Mouse (Mus musculus) cerebellum, adult 9-10 months (tissue): ENCODE results near the gene Zc3h7a.

Experiments
- DNase-seq: peaks from one replicate; pipeline ENCODE4 v3.0.0; 2022

Gene Zc3h7a

GRCm38 (mm10) chr16:11134348-11135344 lies 41.5 kb downstream of the Zc3h7a start, which contains the start of gene Txndc11:
TSS of gene Txndc11 (minus strand) at chr16:11134650.
- DNase-seq = peak; percentile 99

- DNase-seq = peak; percentile 62
These were observed 42.5 kb downstream of the Zc3h7a start for GRCm38 (mm10) chr16:11133476-11134347.

DNA sequence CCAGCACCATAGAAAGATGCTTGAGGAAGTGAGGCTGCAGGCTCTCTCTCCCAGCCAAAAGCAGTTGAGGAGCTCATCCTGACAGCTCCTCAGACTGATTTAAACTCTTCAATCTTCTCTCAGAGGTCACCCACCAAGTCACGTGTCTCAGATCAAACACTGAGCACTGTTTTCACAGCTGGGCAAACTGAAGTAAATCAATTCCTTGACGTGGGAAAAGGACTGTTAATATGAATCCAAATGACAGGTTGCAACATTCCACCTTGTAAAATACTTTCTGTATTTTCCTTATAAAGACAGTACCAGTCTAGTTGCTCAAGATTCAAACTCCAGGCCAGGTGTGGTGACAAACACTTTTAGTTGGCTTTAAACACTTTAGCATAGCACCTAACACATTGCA lies 43.4 kb downstream of the Zc3h7a start:
- DNase-seq = no peak

DNA sequence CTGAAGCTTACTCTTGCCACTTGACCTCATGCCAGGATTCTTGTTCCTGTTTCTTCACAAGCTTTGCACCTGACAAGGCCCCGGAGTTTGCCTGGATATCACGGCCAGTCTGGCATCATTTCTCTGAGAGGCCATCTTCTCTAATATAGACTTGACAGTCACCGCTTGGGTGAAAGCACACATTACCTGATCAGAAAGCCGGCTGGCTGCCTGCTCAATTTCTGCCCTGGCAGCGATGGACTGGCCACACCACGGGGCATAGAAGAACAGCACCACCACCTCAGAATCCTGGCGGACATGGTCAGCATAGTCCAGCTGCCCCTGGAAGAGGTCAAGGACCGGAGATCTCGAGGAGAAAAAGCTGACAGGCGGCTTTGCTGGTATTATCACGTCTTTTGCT lies 47.9 kb downstream of the Zc3h7a start:
- DNase-seq = peak; percentile 78

- DNase-seq = peak; percentile 80
These were observed 50.8 kb downstream of the Zc3h7a start for GRCm38 (mm10) chr16:11125371-11125770.

DNA sequence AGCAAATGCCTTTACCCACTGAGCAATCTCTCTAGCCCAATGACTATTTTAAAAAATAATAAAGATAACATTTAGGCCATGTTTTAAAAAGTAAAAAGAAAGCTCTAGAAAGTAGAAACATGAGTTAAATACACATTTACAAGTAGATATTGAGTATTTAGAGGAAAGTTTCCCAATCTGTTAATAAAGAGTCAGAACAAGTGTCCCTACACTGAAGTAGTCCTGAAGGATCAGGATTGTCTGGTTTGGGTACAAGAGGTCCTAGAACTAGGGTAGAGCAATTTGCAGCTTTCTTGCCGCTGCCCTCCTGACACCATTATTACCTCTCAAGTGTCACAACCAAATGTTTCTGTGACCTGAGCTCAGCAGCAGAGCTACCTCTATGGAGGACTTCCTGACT lies 52.1 kb downstream of the Zc3h7a start:
- DNase-seq = no peak

- no peak for DNase-seq
These were observed 53.6 kb downstream of the Zc3h7a start for GRCm38 (mm10) chr16:11122625-11123024.

DNA sequence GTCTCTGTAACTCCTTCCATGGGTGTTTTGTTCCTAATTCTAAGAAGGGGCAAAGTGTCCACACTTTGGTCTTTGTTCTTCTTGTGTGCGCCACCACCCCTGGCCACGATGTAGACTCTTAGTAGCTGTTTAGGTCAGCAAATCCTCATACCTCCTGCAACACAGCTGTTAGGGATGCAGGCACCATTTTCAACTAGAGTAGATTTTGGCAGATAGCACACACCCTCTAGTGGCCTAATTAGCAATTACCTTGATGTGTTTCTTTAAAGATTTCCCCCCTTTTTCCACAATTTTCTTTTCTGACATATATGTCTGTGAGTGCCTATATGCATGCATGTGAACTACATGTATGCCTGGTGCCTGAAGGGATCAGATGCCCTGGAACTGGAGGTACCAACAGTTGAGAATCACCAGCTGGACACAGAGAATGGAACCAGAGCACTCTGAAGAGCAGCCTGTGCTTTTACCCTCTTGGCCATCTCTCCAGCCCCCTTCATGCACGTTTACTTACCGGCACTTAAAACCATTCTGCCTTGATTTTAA lies 66.9 kb downstream of the Zc3h7a start:
- DNase-seq = peak; percentile 59

GRCm38 (mm10) chr16:11104905-11105304 lies 71.3 kb downstream of the Zc3h7a start:
- DNase-seq = no peak

DNA sequence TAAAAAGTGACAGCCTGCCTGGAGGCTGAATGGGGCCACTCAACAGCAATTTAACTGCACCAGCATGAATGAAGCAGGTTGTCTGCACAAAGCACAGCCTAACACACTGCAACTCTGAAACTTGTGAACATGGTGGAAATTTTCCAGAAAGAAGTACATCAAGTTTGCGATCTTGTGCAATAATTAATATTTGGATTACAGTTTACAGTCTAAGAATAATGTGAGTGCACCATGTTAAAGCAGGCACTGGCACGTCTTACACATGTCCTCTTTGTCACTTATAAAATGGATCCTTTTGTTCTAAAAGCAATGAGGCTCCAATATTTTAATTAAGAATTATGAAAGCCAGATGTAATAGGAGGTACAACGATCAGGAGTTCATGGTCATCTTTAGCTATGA lies 78.9 kb downstream of the Zc3h7a start:
- no peak for DNase-seq

DNA sequence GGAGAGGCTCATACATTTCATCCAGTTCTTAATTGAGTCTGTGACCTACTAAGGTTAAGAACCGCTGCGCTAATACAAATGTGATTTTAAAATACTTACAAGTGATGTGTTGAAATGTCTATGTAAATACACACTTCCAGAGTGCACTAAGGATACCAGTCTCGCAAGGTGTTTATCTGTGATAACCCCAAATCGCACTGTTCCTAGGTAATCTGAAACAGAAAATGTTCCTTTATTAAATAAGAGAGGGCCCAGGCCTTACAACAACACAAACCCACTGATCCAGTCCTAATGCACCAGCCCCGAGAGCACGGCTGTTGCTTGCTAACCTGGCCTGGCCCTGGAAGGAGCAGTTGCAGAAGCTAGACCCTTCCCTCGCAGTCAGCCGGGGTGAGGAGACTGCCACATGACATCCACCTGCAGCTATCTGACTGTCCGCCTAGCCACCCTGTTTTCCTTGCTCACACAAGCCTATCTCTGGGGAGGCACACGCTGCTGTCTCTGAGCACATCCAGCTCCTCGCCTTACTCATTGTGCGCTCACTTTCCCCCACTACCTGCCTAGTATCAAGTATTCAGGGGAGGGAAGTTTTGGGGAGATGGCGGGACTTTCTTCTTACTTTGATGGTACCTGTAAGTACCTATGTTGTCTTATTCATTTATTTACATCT lies 82.3 kb downstream of the Zc3h7a start:
- no peak for DNase-seq

DNA sequence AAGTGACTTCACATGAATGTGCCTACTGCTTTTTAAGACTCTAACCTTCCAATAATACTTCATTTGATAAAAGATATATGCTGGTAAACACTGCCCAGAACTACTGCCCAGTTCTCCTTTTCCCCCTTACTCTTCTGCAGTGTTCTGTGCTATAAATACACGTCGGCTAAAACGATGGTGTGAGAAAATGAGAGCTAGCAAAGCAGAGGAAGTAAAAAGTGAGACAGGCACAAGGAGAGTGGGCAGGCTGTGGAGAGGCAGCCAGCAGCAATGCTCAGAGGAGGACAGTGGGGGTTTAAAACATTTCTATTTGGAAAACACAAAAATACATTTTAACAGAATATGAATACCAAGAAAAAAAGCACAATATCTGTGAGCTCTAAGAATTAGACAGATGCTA lies 83.7 kb downstream of the Zc3h7a start:
- no peak for DNase-seq

GRCm38 (mm10) chr16:11092061-11092460 lies 84.1 kb downstream of the Zc3h7a start:
- no peak for DNase-seq

DNA sequence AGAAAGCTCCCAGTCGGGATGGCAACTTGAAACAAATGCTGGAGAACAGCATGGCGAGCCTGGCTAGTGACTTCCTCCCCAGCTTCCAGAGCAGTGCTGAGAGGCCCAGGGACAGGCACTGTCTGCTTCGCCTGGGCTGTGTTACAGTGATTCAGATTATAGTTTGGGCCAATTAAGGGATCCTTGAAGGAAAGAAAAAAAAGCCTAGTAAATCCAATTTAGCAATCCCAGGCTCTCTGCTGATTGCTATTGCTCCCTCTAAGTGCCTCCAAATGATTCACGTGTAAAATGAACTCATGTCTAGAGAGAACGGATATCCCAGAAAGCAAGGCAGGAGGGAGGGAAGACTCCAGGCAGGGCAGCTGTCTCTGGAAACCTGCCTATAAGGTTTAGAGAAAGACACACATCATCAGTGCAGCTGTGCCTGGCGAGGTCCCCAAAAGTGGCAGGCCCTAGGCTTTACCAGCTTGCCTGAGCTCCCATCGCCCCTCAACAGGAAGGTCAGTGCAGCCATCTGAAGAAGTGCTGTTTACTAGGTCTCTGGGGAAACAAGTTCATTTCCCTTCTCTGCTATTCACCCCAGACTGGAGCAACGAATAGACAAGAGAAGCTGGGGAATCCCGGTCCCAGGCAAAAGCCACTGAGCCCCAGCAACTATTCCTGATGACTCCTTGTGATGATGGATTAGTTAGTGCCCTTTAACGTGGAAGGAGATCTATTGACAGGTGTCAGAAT lies 85.2 kb downstream of the Zc3h7a start:
- no peak for DNase-seq

DNA sequence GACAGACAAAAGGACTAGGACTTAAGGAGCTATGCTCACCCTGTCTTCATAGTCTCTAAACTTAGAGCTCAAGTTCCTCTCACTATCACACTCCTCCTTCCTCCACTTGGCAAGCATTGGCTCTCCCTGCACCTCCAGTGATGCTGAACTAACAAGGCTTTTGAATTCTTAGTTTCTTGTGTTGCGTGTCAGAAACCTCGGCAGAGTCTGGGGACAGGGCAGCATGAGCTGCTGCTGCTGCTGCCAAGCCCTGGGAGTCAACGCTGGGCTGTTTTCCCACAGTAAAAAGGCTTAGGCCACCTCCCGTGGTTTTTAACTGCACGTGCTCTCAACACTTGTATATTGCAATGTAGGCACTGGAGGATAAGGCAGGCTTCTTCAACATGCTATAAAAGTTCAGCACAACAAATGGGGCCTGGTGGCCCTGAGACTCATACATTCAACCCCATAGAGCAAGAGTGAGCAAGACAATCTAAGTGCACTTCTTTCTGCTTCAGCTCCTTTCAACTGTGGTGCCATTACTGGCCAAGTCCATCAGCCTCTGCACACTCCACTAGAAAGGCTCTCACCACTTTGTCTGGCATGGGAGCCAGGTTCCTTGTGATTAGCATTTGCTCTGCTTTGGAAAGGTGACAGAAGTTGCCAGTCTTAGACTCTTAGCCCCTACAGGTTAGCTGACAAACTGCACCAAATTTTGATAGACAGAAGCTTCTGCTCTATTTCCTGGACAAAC lies 89.2 kb downstream of the Zc3h7a start:
- DNase-seq = peak; percentile 50
